Mouse (Mus musculus): ENCODE measurements at regions not wholly inside any gene's neighbourhood (a gene's known extent, or its start where the extent isn't known, plus 50 kb on each side); places are given as distances from the start of the nearest gene placed in this dataset.

DNA sequence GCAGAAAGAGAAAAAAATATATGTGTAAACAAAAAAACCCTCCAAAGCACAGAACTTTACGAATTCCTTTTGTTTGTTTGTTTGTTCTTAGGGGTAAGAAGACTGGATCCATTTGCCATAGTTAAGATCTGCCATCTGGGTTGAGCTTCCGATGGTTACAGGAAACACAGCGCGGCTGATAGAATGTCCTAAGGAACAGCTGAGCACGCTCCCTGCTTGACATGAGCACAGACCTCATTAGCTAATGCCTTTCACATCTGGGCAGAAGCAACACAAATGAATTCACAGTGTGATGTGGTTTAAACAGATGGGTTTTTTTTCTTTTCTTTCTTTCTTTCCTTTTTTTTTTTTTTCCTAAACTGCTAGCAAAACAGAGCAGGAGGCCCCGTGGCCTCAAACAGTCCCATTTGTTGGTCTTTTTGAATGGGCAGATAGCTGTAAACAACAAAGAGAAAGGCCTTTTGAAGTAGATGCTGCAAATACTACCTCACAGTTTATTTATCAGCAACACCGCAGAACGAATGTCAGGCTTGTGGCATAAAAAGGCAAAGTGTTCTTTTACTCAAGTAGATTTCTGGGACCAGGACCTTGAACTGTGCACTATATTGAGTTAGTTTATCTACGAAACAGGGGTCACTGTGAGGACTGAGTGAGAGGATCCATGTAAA, 61.0 kb upstream of the Raph1 start:
- DNase-seq (ENCODE audit: low read depth, low spot score) = no peak

DNA sequence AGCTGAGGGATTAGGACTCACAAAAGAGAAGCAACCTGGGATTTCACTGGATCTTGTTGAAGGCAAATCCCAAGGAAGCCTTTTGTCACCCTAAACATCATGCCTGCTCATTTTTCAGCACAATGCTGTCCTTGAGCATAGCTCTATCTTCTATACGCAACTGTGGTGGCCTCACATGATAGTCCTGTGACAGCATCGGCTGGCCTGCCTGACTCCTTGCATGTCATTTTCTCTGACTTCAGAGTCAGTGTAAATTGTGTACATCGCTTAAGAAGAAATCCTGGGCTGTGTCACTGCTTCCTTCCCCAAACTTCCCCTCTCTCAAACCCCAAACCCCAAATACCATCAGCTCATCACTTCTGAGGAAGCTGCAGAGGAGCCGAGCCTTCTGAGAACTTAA, 60.5 kb upstream of the Raph1 start:
- no peak for DNase-seq (ENCODE audit: low read depth, low spot score)

DNA sequence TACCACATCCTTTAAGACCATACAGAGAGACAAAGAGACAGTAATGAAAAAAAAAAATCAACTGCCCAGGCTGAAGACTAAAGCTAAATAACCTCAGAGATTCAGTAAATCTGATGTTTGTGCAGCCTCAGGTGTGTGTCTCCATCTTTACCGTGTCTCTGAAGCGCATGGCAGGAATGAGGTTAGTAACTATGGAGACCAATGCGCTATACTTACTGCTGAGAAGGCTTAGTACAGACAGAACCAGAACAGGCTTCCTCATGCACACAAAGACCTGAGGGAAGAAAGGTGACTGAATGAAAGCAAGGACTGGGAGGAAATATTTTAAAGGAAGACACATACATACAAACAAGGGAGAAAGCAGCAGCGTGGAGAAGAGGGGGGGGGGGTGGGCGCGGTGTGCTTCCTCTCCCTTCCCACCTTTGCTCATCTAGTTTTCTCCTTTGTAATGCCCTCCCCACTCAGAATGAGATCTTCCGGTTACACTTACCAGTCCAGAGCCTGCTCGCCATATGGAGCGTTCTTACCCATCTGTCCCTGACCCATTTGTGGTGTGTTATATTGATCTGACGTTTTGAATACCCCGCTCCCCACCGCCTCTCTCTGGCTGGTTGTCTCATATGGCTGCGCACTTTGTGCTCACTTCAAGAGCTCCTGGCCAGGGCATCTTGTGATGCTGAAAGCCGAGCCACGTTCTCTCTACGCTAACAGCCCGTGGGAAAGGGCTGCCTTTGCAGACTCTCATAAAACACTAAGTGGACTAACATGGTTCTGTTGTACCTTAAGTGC, 59.0 kb upstream of the Raph1 start:
- DNase-seq (ENCODE audit: low read depth, low spot score) = peak; percentile 28

DNA sequence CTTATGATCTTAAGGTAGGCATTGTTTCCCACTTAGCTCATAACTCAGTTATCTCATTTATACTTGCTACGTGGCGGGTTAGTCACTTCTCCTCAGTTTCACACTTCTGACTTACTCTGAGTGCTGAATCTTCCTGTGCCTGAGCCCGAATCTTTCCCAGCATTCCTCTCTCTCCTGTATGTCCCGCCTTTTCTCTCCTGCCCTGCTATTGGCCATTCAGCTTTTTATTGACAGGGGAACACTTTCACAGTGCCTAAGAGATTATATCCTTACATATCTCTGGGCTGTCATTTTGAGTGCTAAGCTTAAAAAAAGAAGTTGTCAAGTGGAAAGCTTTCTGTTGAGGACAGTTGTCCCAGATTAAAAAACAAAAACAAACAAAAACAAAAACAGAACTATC, 57.3 kb upstream of the Raph1 start:
- DNase-seq (ENCODE audit: low read depth, low spot score) = peak; percentile 50

DNA sequence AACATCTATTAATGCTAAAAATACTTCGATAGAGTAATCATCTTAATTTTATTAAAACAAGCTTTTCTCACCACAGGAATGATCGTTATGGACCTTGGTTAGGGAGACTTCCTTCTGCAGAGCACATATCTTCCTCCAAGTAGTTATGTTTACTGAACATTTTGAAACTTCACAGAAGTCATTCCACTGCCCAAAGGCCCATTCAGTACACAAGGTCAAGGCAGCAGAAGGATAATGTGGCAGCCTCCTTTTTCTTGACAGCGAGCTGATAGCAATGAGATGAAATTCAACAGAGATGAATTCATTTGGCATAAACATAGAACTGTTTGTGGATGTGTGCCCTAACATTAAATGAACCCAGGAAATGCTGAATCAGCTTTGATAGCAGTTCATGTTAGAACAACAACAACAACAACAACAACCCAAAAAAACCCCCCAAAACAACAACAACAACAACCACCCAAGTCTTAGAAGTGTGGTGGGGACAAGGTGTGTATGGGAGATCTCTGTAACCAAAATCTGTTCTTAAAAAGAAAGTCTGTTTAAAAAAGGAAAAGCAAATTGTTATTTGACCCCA, 56.6 kb upstream of the Raph1 start:
- DNase-seq (ENCODE audit: low read depth, low spot score) = no peak

DNA sequence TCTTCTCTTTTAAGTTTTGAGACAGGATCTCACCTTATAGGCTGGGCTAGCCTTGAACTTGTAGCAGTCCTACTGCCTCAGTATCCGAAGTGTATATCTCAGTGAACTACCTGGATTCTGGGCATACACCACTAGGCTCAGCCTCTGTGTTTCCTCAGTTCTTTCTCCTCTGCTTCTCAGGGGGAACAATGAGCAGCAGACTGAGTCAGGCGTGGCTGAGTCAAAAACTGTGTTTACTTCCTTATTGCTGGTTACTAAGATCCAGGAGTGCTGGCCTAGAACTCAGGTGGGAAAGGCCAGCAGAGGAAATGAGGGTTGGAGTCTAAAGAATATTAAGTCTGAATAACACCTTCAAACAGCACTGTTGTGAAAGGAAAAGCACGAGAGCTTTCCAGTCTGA, 54.9 kb upstream of the Raph1 start:
- no peak for DNase-seq (ENCODE audit: low read depth, low spot score)

DNA sequence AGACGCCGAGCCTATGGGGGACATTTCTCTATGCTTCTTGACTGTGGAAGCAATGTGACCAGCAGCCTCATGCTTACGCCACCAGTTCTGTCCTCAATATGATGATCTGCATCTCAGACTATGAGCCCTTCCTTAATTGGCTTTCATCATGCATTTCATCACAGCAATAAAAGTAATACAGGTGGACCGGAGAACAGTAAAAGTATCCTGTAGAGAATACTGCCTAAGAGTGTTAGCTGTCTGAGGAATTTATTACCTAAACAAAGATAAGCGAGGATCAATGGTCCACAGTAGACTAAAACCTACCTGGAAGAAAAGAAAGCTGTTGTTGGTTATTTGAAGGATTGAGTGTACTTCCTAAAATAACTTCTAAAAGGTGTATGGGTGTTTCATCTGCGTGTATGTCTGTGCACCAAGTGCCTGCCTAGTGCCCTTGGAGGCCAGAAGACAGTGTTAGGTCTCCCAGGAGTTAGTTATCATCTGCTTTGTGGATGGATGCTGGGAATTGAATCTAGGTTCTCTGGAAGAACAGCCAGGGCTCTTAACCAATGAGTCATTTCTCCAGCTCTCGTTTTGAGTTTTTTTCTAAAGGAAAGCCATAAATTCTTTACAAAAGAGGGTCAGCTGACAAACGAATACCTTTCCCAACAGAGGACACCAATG, 54.3 kb upstream of the Raph1 start:
- no peak for DNase-seq (ENCODE audit: low read depth, low spot score)

DNA sequence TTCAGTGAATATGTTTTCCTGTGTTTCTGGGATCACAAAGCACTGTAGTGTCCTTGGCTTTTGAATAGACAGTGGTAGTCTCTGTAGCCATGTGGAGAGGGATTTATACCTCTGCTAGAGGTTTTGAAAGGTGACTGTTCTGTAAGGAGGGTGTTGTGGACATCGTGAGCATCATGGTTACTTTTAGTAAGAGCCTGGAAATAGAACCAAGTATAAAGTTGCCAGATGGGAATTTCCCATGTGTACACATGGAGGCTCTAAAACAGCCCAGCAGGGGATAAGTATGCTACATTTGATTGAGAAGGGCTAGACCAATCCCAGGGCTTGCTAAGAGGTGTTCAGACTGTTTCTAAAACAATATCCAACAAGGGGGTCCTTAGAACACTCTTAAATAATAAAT, 51.5 kb upstream of the Raph1 start:
- no peak for DNase-seq (ENCODE audit: low read depth, low spot score)

DNA sequence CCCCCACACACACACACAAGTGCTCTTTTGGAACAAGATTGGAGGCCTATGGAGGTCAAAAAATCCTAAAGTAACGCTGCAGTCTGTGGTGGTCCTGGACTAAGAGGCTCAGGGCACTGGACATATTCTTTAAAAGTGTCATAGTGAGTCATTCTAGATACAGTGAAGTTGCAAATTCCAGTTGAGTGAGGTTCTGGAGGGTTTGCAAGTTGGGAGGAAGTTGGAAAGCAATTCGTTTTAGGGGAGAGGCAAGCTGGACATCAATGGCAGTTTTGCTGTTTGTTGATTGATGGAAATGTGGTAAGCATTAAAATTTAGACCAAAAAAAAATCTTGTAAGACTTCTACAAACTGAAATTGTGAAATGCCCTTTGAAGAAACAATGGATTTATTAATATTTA, 50.0 kb upstream of the Raph1 start:
- DNase-seq (ENCODE audit: low read depth, low spot score) = no peak
